In genomic region chr1:93176525-93177332, GRCm38 (mm10) we compare ENCODE assay signal across 8 mouse cellular contexts. TPM values are rescaled to one million over a fixed set of nuclear protein-coding genes. Genes with fewer than 3 reads are reported as not detected.
A peak's percentile ranks its signal among the peaks of the same experiment; 100 is the strongest.
DNase-seq lines count a peak whose midpoint lies in the region; ATAC-seq and TF ChIP-seq lines count a peak whose summit lies in the region.

No protein-coding gene starts in this region.

- H3K9me3 ChIP-seq in intestine, embryonic 16.5 days (ENCODE audit: control insufficient read depth, low read length), result no peaks in the 10 kb centered on the region
- no peaks in the 10 kb centered on the region for H3K9me3 ChIP-seq in midbrain, embryonic 11.5 days (ENCODE audit: control insufficient read depth, low read length)

- H3K27ac ChIP-seq in intestine, embryonic 16.5 days (ENCODE audit: low read length), result peak overlapping the region; percentile 53
- H3K27ac ChIP-seq in midbrain, embryonic 11.5 days (ENCODE audit: low read depth, low read length), result no peak overlapping the region
- H3K27ac ChIP-seq in small intestine, adult 2 months (ENCODE audit: insufficient read depth, low read depth, low read length), result no peak overlapping the region

- H3K27me3 ChIP-seq in intestine, embryonic 16.5 days (replicated peaks; ENCODE audit: control insufficient read depth, insufficient read depth, low read length), result no peaks in the 10 kb centered on the region
- H3K27me3 ChIP-seq in midbrain, embryonic 11.5 days (ENCODE audit: control insufficient read depth, insufficient read depth, low read length), result no peaks in the 10 kb centered on the region
- peaks cover 5% of the 10 kb centered on the region for H3K27me3 ChIP-seq in small intestine, adult 2 months (ENCODE audit: control insufficient read depth, insufficient read depth, low read length)

- no peaks in the 10 kb centered on the region for H3K36me3 ChIP-seq in intestine, embryonic 16.5 days (ENCODE audit: control insufficient read depth, insufficient read depth, low read length)
- H3K36me3 ChIP-seq in midbrain, embryonic 11.5 days (ENCODE audit: control insufficient read depth, insufficient read depth, low read length), result no peaks in the 10 kb centered on the region
- H3K36me3 ChIP-seq in small intestine, adult 2 months (ENCODE audit: control insufficient read depth, insufficient read depth, low read length), result no peaks in the 10 kb centered on the region

- H3K4me1 ChIP-seq in intestine, embryonic 16.5 days (ENCODE audit: control insufficient read depth, insufficient read depth, low read length), result peaks cover 7% of the 10 kb centered on the region
- H3K4me1 ChIP-seq in midbrain, embryonic 11.5 days (ENCODE audit: control insufficient read depth, insufficient read depth, low read length), result peaks cover 12% of the 10 kb centered on the region
- H3K4me1 ChIP-seq in small intestine, adult 2 months (ENCODE audit: control insufficient read depth, insufficient read depth, insufficient read length, low read length), result peaks cover 4% of the 10 kb centered on the region; the same call in 1 of the 2 replicates

- H3K9ac ChIP-seq in intestine, embryonic 16.5 days (ENCODE audit: low read depth, low read length), result peak overlapping the region; percentile 62
- peak overlapping the region; percentile 79 for H3K9ac ChIP-seq in midbrain, embryonic 11.5 days (ENCODE audit: low read length)

- DNase-seq in NIH3T3 (ENCODE audit: low read depth), result peak; percentile 96
- peak; percentile 78 for DNase-seq in embryo, embryonic 11.5 days (ENCODE audit: low read depth, low spot score)
- peak; percentile 97 for DNase-seq in heart, adult 11 months
- peak; percentile 30 to 43 for DNase-seq in left cerebral cortex, postnatal 36 days (ENCODE audit: low spot score in 2 of 2)
- DNase-seq in midbrain, embryonic 11.5 days (ENCODE audit: low spot score, missing footprints), result peak; percentile 95
- no peak for DNase-seq in c-Kit-positive CD71-positive TER-119-positive erythroid progenitor cells, embryonic 14.5 days (ENCODE audit: low spot score)

- H3K4me2 ChIP-seq in intestine, embryonic 16.5 days (ENCODE audit: low read depth, low read length), result peak overlapping the region; percentile 67
- peak overlapping the region; percentile 88 for H3K4me2 ChIP-seq in midbrain, embryonic 11.5 days

- H3K4me3 ChIP-seq in intestine, embryonic 16.5 days (ENCODE audit: low read length), result peak overlapping the region; percentile 40
- H3K4me3 ChIP-seq in midbrain, embryonic 11.5 days (ENCODE audit: low read depth, low read length), result peak overlapping the region; percentile 41
- peak overlapping the region; percentile 22; the same call in 1 of the 2 replicates for H3K4me3 ChIP-seq in small intestine, adult 2 months (ENCODE audit: low read depth, low read length)

- ATAC-seq in intestine, embryonic 16.5 days, result peak; percentile 81
- peak; percentile 82 for ATAC-seq in midbrain, embryonic 11.5 days (ENCODE audit: low FRiP score)

- intact Hi-C loops in left cerebral cortex, postnatal 36 days (cut with DNase I), result loop anchor here (5.0 kb wide), 2 partner anchors 61 to 166 kb away; partner anchors contain the start of genes Pask, Ppp1r7 and Sned1

- no peak for TF ChIP-seq CTCF in small intestine, adult 2 months (IDR thresholded peaks at IDR 0.05; ENCODE audit: extremely low read depth, insufficient read length, insufficient replicate concordance, low read depth, low read length)

- WGBS in intestine, embryonic 16.5 days, result 3% methylated on average over 44 of the region's 44 CpGs
- 2% methylated on average over 43 of the region's 44 CpGs for WGBS in midbrain, embryonic 11.5 days
- WGBS in small intestine, adult 2 months, result 7% methylated on average over 44 of the region's 44 CpGs

- TF ChIP-seq POLR2A in small intestine, adult 2 months (IDR thresholded peaks at IDR 0.05; ENCODE audit: low read depth, low read length), result no peak

RNA-seq across cellular contexts. Expression of gene Crocc2, which starts 8.2 kb away (rescaled TPM):
- 0.05 and 0.07 TPM in 2 replicates for polyA plus RNA-seq in intestine, embryonic 16.5 days (2015; fragmentation: Nextera tagmentation; extraction: Ambion mirVana)
- total RNA-seq in left cerebral cortex, postnatal 36 days (2021), result under 1 TPM; 0.07 to 0.18 TPM
- 0.11 TPM in 2 replicates for polyA plus RNA-seq in midbrain, embryonic 11.5 days (2014; fragmentation: Nextera tagmentation; extraction: Ambion mirVana)
- 0.08 TPM in 1 of 2 replicates, not detected in the other for polyA plus RNA-seq in small intestine, adult 2 months (2012; rRNA removed)

RNA-seq across cellular contexts. Expression of gene 2310007B03Rik, which starts 16.0 kb away (rescaled TPM):
- polyA plus RNA-seq in intestine, embryonic 16.5 days (2015; fragmentation: Nextera tagmentation; extraction: Ambion mirVana), result 16.8 and 20.0 TPM in 2 replicates
- total RNA-seq in left cerebral cortex, postnatal 36 days (2021), result not detected
- 0.22 and 0.34 TPM in 2 replicates for polyA plus RNA-seq in midbrain, embryonic 11.5 days (2014; fragmentation: Nextera tagmentation; extraction: Ambion mirVana)
- 3.0 and 13.5 TPM in 2 replicates for polyA plus RNA-seq in small intestine, adult 2 months (2012; rRNA removed)

RNA-seq across cellular contexts. Expression of gene Agxt, which starts 41.7 kb away (rescaled TPM):
- polyA plus RNA-seq in intestine, embryonic 16.5 days (2015; fragmentation: Nextera tagmentation; extraction: Ambion mirVana), result 0.73 and 1.1 TPM in 2 replicates
- not detected for total RNA-seq in left cerebral cortex, postnatal 36 days (2021)
- polyA plus RNA-seq in midbrain, embryonic 11.5 days (2014; fragmentation: Nextera tagmentation; extraction: Ambion mirVana), result not detected in 2 replicates
- polyA plus RNA-seq in small intestine, adult 2 months (2012; rRNA removed), result 0.14 and 0.58 TPM in 2 replicates

RNA-seq across cellular contexts. Expression of gene Sned1, which starts 58.9 kb away (rescaled TPM):
- polyA plus RNA-seq in intestine, embryonic 16.5 days (2015; fragmentation: Nextera tagmentation; extraction: Ambion mirVana), result 2.3 and 2.6 TPM in 2 replicates
- 1 to 10 TPM; 6.3 to 7.3 TPM for total RNA-seq in left cerebral cortex, postnatal 36 days (2021)
- 1.8 and 2.0 TPM in 2 replicates for polyA plus RNA-seq in midbrain, embryonic 11.5 days (2014; fragmentation: Nextera tagmentation; extraction: Ambion mirVana)
- 2.6 and 3.0 TPM in 2 replicates for polyA plus RNA-seq in small intestine, adult 2 months (2012; rRNA removed)
